Mouse (Mus musculus) cerebellum, adult 9-11 months (tissue): ENCODE data around the gene Odf3l1.

Source experiments
- DNase-seq: peaks from one replicate; pipeline ENCODE4 v3.0.0; 2022

Odf3l1 gene

GRCm38 (mm10) chr9:56881539-56882082 lies 17.1 kb upstream of the Odf3l1 start:
- no peak for DNase-seq

- no peak for DNase-seq
These were observed 16.3 kb upstream of the Odf3l1 start for GRCm38 (mm10) chr9:56880790-56881189.

GRCm38 (mm10) chr9:56877284-56877683 lies 12.8 kb upstream of the Odf3l1 start:
- no peak for DNase-seq

DNA sequence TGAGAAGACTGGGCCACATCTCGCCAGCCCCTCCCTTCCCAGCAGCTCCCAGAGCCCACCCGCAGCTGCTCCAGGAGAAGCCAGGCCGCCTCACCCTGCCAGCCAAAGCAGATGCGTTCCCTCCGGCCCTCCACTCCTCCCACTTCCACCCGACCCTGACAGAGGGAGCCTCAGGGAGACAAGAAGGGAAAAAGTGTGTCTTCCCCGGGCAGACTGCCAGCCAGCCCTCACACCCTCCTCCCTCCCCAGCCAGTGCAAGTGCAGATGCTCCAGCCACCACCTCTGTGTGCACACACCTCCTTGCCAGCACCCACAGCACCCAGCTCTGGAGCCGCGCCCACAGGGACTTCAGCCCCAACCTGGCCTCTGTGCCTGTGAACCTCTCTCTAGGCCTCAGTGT lies 12.3 kb upstream of the Odf3l1 start:
- no peak for DNase-seq

GRCm38 (mm10) chr9:56873097-56873496 lies 8.6 kb upstream of the Odf3l1 start:
- no peak for DNase-seq

DNA sequence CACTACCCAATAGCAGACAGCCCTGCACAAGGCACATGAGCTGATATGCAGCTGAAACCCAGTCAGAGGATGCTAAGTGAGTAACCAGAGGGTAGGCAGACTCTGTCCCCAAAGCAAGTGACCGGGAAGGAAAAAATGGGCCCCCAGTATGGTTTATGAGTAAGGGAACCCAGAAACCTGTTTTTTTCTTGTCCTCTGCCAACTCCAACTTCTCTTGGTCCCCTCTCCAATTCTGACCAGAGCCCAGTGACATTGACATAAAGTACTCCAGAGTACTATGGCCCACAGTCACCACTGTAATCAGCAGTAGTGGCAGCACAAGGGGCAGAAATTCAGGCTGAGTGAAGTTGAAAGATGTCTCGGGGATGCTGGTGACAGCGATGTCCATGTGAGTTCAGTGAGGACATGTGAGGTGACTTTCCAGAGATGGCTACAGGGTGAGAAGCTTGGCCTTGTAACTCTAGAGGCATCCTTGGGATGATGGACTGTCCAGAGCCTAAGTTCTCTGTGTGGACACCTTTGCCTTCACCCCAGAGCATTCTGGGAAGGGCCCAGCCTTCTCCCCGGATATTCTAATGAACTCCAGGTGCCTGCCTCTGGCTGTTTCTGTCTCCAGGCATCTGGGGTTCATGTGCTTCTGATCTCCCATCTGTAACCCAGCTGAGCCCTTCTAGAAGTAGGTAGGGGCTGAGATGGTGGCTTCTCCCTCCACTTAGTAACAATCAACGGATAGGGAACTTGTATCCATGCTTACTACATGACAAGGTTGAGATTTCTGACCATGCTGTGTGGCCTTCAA lies 7.8 kb upstream of the Odf3l1 start:
- DNase-seq, result no peak

- no peak for DNase-seq
These were observed 6.7 kb upstream of the Odf3l1 start for GRCm38 (mm10) chr9:56871191-56871590.

DNA sequence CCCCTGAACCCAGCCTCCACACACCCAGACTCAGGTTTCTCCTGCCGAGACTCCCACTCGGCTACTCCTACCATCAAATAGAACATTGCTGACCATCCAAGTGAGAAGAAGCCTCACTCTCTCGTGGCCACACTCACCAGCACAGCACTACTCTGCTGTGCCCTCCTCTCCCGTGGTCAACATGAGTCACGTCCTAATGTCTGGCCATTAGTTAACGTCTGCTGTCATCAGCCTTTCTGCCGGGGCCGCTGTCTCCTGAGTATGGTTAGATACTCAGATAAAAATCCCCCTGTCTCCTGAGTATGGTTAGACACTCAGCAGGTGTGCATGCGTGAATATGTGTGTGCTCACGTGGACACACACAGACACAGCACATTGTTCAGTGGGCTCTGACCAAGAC lies 6.3 kb upstream of the Odf3l1 start:
- DNase-seq, result no peak

DNA sequence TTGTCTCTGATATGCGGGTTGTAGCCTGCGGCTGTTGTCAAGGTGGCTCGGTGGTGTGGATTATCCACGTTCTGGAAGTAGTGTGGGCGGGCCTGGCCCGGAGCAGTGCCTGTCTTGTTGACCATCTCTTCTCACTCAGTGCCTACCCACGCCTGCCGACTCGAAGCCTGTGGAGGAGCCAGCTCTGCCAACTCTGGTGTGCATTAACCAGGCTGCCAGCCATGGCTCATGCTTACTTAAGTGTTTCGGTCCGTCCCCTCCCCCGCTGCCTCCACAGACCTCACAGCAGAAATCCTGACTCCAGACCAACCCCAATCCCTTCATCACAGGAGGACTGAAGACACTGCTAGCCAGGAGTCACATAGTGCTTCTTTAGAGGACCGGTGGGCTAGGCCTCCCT lies 5.1 kb upstream of the Odf3l1 start:
- no peak for DNase-seq

GRCm38 (mm10) chr9:56868292-56868691 lies 3.8 kb upstream of the Odf3l1 start:
- DNase-seq, result no peak

DNA sequence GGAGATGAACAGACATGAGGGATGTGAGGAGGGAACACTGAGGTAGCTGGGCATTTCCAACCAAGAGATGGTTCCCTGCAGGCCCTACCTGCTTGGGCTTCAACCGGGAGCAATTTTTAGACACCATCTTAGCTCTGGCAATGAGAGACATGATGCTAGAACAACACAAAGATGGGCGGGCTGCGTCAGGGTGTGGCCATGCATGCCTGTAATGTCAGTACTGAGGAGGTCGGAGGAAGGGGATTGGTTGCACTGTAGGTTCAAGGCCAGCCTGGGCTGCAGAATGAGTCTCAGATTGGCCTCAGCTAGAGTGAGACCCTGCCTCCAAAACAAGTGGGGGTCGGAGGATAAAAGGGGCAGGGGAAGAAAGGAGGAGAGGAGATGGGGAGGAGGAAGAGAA lies 2.0 kb upstream of the Odf3l1 start:
- no peak for DNase-seq

DNA sequence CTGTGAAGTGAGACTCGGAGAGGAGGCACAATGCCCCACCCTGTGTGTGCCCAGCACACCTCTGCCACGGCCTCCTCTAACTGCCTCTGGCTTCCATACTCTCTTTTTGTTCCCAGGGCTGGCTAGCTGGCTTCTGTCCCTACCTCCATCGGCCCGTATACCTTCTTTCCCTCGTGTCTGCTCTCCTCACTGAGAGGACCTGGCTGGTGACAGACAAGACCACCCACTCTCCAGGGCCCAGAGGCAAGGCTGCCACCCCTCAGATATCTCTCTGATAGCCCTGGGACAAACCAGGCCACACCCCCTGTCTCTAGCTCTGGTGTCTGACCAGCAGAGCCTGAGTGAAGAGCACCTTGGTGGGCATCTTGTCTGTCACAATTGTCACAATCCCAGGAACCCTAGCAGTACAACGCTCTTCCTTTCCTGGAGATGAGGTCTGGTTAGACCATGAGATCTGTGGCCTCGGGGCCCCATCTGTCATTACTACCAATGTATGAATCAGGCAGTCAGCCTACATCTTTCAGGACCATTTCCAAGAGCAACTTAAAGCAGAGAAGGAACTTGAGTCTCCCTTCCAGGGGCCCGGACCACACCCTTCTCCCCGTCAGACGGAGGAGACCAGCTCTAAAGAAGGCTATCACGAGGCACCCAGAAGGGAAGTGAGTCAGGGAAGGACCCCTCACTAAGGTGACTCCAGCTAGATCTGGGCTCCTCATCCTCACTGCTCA lies 1.4 kb upstream of the Odf3l1 start:
- no peak for DNase-seq

DNA sequence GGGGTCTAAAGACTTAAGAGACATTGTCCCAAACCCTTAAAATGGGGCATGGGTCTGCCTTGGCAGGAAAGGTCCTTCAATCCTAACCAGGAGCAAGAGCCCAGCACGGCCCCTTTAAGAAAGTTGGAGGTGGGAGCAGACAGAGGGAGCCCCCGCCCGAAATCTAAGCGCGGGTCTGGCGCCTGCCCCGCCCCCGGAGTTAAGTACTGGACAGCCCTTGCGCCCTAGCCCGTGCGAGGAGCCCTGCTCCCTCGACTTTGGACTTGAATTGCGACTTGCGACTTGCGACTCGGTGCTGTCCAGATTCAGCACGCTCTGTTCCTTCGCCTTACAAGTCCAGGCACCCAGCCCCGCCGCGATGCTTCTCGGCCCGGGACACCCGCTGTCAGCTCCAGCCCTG lies 353 bp upstream of the Odf3l1 start, which contains the start of gene Cspg4:
Gene Cspg4, plus strand, starts transcription at position 202 of the 400 bp plus-strand sequence.
- DNase-seq, result no peak

GRCm38 (mm10) chr9:56862863-56863262 lies 1.6 kb downstream of the Odf3l1 start:
- no peak for DNase-seq

DNA sequence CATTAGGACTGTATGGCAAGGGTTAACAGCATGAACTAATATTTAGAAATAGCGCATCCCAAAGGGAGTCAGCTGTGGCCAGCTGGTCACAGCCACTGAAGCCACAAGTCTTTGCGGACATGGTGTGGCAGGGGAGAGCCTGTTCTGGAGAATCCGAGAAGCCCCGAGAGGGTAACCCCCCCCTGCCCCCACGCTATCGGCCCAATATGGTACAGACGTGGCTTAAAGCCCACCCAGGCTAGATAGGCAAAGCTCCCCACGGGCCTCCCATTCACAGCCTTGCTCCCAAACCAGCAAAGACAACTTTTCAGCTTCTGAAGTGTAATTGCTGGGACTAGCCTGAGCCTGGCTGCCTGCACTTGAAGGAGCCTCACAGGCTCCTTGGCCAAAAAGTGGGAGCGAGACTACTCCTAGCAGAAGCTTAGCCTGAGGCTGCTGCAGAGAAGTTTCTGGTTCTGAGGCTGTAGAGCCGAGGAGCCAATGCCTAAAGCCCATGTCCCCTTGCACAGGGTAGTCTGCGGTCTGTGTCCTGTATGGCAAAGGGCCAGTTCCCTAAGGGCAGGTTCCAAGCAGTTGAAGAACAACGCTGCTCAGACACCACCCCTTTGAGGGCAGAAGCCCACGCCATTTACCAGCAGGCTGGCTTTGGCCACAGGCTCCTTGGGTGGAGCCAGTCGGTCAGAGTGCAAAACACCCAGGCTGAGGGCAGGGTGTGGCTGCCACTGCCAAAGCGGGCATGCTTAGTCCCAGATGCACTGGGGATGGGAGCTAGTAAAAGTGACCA lies 3.8 kb downstream of the Odf3l1 start:
- DNase-seq, result no peak

- no peak for DNase-seq
These were observed 4.4 kb downstream of the Odf3l1 start for GRCm38 (mm10) chr9:56860035-56860434.

DNA sequence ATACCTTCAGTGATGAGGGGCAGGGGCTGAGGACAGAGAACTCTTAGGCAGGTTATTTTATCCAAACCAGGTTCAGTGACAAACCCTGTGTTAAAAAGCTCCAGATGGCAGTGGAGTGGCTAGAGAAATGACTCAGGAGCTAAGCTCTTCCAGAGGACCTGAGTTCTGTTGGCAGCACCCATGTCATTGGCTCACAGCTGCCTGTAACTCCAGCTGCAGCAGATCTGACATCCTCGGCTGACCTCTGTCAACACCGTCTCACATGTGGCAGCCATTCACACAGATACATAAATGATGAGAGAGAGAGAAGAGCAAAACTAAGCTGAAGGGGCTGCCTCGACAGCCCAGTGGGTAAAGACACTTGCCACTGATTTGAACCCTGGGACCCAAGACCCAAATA lies 7.0 kb downstream of the Odf3l1 start:
- no peak for DNase-seq

DNA sequence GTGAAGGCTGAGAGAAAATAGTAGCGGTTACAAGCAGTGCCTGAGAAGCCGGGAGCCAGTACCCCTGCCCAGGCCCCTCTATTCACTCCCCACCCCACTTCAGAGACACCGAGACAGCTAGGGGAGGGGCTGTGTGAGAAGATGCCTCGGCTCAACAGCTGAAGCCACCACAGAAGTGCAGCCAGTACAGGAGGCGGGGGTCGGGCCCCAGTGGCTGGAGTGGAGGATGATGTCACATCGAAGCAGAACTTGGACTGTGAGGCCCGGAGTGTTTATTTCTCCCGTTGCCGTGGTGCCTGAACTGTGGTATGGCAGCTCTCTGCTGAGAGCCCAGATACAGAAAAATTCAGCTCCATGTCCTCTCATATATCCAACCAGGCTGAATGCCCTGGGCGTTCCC lies 12.7 kb downstream of the Odf3l1 start:
- DNase-seq, result no peak

- no peak for DNase-seq
These were observed 13.6 kb downstream of the Odf3l1 start for GRCm38 (mm10) chr9:56850905-56851252.

DNA sequence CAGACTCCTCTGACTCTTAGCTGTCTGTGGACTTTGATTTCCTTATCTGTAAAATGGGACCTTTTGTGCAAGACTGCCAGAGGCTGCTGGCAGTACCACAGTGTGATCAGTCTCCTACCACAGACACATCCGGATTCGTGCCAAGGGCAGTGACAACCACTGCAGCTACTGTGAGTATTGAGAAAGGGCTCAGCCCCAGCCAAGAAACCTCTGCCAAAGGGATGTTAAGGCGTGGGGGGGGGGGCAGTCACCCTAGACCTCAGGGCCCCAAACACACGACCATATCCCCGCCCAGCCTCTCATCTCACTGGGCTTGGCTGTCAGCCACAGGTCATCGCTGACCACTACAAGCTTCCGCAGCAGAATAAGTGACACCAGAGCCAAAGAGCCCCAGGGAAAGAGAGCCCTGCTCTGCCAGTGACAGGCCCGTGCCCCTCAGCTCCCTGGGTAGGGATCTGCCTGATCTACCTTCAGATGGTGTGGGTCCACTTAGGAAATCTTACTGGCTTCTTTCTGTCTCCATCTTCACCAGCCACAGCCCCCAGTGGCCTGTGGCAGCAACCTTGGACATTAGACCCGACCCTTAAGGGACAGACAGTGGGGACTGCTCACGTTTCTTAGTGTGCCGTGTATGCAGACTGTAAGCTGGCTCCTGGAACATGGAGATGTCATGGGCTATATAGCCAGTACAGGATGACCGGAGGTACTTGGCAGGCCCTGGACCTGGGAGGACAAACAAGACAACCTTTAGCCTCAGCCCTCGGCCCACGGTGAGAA lies 14.2 kb downstream of the Odf3l1 start:
- DNase-seq, result no peak

GRCm38 (mm10) chr9:56847523-56847922 lies 17.0 kb downstream of the Odf3l1 start:
- peak; percentile 52 for DNase-seq

GRCm38 (mm10) chr9:56844644-56845043 lies 19.8 kb downstream of the Odf3l1 start:
- DNase-seq, result no peak
